Mouse (Mus musculus) urinary bladder, postnatal 4 days (tissue): Measurements from ENCODE around the gene Dap.

Experiments used
- DNase-seq, 2 experiments: peaks; one replicate each; pipeline ENCODE4 v3.0.0; 2021 to 2022; ENCODE audit warnings: low spot score in 2 of 2

Gene Dap

GRCm38 (mm10) chr15:31237368-31237767 is 13.3 kb downstream of the Dap start:
- DNase-seq: no peak

DNA sequence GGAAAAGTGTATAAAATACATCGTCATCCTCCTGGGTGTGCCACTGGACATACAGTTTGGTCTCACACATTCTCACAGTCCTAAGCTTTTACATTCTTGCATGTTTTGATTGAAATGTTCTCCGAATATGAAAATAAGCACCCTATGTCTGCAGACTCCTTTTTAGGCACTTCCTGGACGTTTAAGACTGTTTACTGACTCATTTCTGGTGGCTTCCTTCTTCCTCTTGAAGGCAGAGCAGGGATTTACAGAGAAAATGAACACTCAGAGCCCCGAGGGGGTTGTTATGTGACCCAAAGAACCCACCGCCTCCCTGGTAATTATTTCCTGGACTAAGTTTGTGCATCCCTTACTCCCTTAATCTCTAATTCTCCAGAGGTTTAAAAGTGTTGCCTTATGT is 13.8 kb downstream of the Dap start:
- DNase-seq: no peak

DNA sequence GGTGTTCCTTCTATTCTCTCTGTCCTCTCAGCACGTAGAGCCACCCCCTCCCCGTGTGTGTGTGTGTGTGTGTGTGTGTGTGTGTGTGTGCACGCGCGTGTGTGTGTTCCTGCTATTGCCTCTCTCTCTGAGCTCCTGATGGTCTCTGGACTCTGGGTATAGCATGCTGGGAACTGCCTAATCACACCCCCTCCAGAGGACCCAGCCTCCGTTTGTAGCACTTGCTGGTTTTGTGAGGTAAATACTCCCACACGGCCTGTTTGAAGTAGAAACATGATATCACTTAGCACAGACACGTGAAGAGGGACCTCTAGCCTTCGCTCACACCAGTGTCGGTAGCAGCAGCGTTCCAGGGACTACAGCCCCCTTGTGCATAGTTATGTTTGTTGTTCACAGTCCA is 14.5 kb downstream of the Dap start:
- DNase-seq: no peak

DNA sequence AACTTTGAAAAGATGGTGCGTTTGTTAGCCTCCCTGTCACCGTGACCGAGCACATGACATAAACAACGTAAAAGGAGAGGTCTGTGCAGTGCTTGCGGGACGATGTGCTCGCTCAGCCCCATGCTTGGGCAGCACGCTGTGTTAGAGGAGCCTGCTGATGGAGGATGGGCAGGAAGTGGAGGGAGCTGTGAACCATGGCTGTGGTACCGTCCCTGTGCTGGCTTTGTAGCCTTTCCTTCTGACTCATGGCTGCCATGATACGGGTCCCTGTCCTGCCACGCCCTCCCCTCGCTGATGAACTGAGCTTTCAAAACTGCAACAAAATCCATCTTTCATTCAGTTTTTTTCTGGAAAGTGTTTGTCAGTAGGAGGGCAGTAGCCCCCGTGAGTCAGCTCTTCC is 15.6 kb downstream of the Dap start:
- no peak for DNase-seq

DNA sequence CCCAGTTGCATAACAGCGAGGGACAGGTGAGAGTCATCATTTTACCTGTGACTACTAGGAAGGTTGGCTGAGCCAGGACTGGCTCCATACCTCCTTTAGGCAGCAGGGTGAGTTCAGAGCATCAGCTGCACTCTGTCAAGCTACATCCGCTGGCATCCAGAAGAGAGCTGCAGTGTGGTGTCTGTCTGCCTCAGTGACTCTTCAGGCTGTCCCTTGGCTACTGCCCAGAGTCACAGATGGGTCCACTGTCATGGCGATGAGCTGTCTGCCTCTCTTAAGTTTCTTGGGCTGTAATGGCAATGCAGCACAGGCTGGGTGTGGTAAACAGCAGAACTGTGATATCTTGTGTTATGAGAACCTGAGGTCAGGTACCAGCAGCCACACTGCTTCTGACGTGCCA is 16.1 kb downstream of the Dap start:
- DNase-seq: no peak

GRCm38 (mm10) chr15:31243260-31243659 is 19.1 kb downstream of the Dap start:
- no peak for DNase-seq

GRCm38 (mm10) chr15:31244696-31245445 is 20.8 kb downstream of the Dap start:
- no peak for DNase-seq

DNA sequence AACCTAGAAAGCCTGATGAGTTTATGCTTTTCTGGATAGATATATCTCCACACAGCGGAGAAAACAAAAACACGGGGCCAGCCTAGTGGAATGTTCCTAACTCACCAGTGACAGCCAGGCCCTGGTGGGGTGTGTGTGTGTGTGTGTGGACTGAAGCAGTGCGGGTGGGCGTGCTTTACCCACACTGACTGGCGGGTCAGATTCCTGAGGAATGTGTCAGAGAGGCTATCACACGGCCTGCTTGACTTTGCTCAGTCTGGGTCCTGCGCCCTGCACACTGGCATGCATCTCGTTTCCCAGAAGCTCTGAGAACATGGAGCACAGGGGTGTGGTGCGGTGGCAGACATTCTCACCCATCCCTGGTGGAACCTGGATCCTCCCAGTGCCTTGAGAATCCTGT is 21.8 kb downstream of the Dap start:
- no peak for DNase-seq

DNA sequence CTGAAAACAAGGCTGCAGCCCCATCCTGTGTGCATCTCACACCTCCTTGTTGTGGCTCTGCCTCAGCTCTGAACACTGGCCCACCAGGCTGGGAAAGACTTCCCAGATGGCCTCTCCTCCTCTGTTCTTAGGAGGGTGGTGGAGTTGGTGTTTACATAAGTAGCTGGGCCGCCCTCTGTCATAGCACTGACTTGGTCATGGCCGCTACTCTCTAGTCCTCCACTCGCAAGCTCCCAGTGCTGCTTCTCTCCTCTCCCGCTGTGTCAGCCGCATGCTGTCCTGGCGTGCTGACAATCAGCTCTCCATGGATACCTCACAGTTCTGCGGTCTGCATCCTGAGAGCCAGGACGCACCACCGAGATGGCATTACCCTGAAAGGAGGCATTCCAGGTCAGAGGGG is 22.9 kb downstream of the Dap start:
- DNase-seq: no peak

- DNase-seq: no peak
Observed at GRCm38 (mm10) chr15:31248882-31249281, 24.8 kb downstream of the Dap start.

DNA sequence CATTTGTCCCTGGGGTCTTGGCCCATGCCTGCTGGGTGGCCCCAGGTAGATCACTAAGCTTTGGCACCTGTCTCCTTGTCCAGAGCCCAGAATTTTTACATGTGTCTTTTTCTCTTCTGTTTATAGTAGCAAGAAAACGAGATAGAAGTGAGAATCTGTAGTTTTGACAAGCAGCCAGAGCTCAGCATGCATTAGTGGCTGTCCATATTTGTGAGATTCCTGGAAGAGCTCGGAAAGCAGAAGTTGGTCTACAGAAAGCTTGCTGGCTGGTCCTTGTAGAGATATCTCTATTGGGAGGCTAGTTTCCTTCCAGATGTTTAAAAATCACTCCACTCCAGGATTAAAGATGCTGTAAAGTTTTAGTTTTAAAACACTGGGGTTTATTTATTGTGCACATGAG is 25.9 kb downstream of the Dap start:
- DNase-seq: no peak

DNA sequence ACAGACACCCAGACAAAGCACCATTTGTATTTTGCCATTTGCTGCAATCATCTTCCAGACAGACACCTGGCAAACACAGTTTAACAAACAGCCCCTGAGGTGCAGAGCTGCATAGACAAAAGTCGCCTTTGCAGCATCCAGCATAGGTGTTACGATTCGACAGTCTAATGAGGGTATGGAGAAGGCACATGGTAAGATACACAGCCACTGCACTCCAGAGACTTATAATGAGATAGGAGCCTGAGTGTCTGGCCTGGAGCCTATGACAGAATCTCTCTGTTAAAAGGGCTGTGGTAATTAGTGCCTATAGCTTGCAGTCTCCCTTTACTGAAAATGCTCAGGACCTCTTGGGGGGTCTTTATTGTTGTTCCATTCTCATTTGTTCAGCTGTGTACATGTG is 26.6 kb downstream of the Dap start:
- no peak for DNase-seq

DNA sequence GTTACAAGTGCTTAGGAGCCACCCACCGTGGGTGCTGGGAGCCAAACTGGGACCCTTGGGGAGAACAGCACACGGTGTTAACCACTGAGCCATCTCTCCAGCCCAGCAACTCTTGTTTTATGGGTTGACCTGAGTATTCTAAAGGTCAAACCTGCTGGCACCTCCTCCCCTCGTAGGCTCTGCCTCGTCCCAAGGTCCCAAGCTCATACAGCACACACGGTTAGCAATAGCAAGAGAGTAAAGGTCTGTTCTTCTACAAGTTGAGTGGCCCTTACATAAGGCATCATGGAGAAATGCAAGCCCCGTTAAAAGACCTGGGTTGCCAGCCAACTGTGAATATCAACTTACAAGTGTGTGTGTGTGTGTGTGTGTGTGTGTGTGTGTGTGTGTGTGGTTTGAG is 27.1 kb downstream of the Dap start:
- DNase-seq: no peak

DNA sequence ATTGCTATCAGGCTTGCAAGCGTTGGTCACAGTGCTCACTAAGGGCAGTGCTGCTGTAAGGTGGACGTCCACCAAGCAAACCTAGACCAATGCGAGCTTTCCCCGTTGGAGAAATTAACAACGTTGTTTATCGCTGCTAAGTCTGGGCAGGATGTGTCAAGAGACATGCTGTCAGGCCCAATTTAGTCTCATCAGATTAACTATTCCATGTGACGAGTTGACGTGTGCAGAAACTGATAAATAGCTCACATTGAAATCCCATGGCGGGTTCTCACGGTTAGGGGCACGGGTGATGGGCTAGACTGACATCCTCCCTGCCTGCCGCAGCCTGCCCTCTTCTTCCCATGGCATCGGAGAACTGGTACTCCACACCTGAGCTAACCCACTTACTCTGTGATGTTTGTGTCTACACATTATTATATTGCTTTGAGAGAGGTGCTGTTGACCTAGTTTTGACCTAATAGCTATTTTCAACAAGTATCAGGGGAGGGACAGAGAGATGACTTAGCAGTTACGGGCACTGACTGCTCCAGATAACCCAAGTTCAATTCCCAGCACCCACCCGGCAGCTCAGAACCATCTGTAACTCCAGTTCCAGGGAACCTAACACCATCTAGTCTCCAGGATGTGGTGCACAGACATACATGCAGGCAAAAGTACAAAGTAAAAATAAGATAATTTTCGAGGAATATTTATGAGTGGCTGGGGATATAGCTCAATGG is 28.6 kb downstream of the Dap start:
- DNase-seq: no peak

DNA sequence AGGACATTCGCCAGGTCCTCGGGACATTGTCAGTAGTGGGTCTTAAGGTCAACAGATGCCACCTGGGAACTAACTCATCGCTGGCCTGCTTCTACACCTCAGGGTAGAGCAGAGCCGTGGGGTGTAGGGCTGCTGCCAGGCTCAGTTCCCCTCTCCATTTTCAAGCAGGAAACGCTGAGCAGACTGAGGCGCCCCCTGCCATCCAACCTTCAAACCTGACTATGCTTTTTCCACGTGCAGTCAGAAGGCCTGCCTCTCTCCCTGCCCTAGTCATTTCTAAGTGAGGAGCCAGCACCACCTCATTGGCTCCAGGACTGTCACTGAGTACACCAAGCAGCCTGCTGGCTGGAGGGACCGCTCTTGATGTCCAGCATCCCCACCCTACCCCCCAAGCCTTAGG is 29.3 kb downstream of the Dap start:
- no peak for DNase-seq

- DNase-seq: no peak
Observed at GRCm38 (mm10) chr15:31253963-31254362, 29.8 kb downstream of the Dap start.

GRCm38 (mm10) chr15:31254939-31255535 is 30.9 kb downstream of the Dap start:
- no peak for DNase-seq

- DNase-seq: no peak
Observed at GRCm38 (mm10) chr15:31255762-31256161, 31.6 kb downstream of the Dap start.

DNA sequence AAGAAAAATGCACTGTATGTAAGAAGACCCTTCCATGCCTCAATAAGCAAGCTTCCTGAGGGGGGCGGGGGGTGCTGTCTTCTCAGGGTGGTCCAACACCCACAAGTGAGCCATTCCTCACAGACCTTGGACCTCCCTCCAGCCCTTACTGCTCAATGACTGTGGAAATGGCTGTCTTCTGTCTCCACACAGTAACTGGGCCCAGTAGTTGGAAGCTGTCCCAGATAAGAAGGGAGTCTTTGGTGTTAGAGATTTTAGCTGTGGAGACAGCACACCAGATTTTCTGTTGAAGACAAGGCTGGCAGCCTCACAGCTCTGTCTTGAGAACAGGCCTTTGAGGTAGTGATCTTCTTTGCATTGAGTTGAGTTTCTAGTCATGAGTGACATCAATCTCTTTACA is 33.2 kb downstream of the Dap start:
- no peak for DNase-seq

DNA sequence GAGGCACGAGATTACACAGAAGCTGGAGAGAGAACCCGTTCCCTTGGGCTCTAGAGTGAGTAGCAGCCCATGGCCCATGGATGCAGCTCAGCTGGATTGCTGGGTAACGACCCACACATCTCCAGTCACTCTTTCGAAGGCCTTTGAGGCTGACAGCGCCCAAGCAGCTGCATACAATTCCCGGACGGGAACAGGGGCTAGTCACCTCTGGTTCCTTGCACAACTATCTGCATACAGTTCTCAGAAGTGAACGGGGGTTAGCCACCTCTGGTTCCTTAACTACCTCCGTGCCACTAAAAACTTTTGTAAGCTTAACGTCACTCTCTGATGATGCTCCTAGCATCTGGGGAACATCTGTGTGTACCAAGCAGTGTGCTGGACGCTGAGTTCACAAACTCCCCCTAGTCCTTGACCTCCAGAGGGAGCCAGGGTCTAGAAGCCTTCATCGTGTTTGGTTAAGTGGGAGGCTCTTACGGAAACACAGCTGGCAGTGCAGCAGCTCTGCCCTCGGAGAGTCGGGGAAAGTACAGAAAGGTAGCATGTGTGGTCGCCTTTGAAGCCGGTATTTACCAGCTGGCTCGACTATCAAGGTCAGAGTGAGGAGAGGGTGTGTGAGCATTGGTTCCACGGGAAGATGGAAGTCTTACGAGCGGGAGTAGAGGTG is 34.0 kb downstream of the Dap start:
- DNase-seq: no peak

DNA sequence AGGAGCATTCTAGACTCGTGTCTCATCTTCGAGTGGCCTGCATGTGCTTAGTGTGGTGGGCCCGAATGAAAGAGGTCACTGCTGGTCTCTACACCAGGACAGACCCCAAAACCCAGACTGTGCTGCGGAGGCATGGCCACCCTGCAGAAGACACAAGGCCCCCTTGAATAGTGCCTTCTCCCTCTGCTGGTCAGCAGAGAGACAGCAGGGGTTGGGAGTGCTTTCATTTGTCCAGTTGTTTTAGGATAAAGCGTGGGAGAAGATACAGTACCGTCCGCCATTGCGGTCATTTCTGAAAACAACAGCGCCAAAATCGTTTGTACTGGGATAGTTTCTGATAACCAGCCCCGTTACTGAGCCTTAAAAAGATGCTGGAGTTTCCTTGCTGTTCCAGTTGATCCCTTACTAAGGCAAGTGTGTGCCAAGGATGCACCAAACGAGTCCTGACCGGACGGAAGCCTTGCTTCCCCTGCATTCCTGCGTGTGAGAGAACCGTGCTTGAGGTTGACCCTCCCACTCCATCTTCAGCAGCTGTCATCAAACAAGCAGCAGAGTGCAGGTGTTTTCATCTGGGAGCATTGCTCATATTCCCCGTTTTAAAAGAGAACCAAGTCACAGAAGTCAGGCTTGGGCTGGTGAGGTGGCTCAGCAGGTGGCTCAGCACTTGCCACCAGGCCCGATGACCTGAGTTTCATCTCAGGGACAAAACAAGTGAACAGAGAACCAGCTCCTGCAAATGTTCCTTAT is 34.8 kb downstream of the Dap start:
- peak in 1 of 2 experiments; percentile 30 for DNase-seq

- no peak for DNase-seq
Observed at GRCm38 (mm10) chr15:31261094-31261493, 37.0 kb downstream of the Dap start.
